Mouse (Mus musculus) megakaryocyte progenitor cell, adult 5-6 weeks (primary cell): Measurements from ENCODE around the gene Hk3. TPM values are rescaled to one million over a fixed set of nuclear protein-coding genes. Genes with fewer than 3 reads are reported as not detected.

ENCODE experiments used
- ATAC-seq: replicated peaks from 2 replicates; pipeline ENCODE4 v1.8.0; 2016; ENCODE audit warnings: mild to moderate bottlenecking, moderate TSS enrichment, inconsistent platforms; ENCODE audit not compliant: poor library complexity
- total RNA-seq, 2 experiments: library from RNA; stranded (forward) in 1 of 2; stranded (reverse) in 1 of 2; fragments of 157-497, 149-512 nt in 1 of 2; fragments of 200-1000 nt in 1 of 2; gene quantifications; 2 replicates each; pipeline versions ENCODE4 v1.2.3 to v1.2.4; 2015 to 2017

The Hk3 gene
- total RNA-seq, 2 experiments from 2014 or later: 84.9 to 179 TPM

DNA sequence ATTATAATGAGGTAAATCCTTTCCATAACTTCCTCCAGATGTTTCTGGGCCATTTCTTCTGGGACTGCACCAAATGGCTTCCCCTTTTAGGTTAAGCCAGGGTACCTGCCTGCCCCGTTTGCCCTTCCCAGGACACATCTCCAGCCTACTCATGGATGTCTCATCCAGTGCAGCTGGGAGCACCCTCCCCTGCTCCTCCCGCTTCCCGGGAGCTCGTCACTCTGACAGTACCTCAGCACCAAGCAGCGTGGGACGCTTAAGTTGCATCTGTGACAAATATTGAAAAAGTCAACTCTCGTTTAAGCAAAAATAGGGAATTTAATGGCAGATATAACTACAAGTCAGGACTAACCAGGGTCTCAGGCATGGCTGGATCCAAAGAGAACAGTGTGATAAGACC is 63.9 kb downstream of the Hk3 start:
- no peak for ATAC-seq

Other genes with a start within 250 kb of the Hk3 start
- not detected in 2 replicates for gene Eif4e1b, start 237.4 kb downstream of the Hk3 start, total RNA-seq (2015)
- not detected in 2 replicates for gene Eif4e1b, start 237.4 kb downstream of the Hk3 start, total RNA-seq (2017)
- 0.30 and 0.73 TPM in 2 replicates for gene Tspan17, start 232.0 kb downstream of the Hk3 start, total RNA-seq (2015)
- gene Tspan17, start 232.0 kb downstream of the Hk3 start, total RNA-seq (2017): 0.71 and 3.0 TPM in 2 replicates
- 0.59 and 0.64 TPM in 2 replicates for gene Unc5a, start 72.0 kb downstream of the Hk3 start, total RNA-seq (2015)
- gene Unc5a, start 72.0 kb downstream of the Hk3 start, total RNA-seq (2017): 0.04 and 0.51 TPM in 2 replicates
- gene Uimc1, start 78.9 kb upstream of the Hk3 start, total RNA-seq (2015): 38.0 and 49.0 TPM in 2 replicates
- 63.0 and 67.2 TPM in 2 replicates for gene Uimc1, start 78.9 kb upstream of the Hk3 start, total RNA-seq (2017)
- gene Zfp346, start 83.9 kb upstream of the Hk3 start, total RNA-seq (2015): 9.1 and 13.8 TPM in 2 replicates
- gene Zfp346, start 83.9 kb upstream of the Hk3 start, total RNA-seq (2017): 10.8 and 13.4 TPM in 2 replicates
- not detected in 2 replicates for gene Gm17617, start 112.2 kb upstream of the Hk3 start, total RNA-seq (2015)
- gene Gm17617, start 112.2 kb upstream of the Hk3 start, total RNA-seq (2017): not detected in 2 replicates
- not detected in 2 replicates for gene Fgfr4, start 131.3 kb upstream of the Hk3 start, total RNA-seq (2015)
- not detected in 2 replicates for gene Fgfr4, start 131.3 kb upstream of the Hk3 start, total RNA-seq (2017)
- 90.4 and 94.9 TPM in 2 replicates for gene Nsd1, start 188.4 kb upstream of the Hk3 start, total RNA-seq (2015)
- 74.5 and 89.7 TPM in 2 replicates for gene Nsd1, start 188.4 kb upstream of the Hk3 start, total RNA-seq (2017)